Mouse (Mus musculus) forebrain, embryonic 13.5 days (tissue): ENCODE measurements around the gene Cdsn. TPM values are rescaled to one million over a fixed set of nuclear protein-coding genes. Genes with fewer than 3 reads are reported as not detected.
"Not testable (repeated sequence)": the region's sequence is repeated elsewhere in the genome, so short reads cannot be mapped to it uniquely, and the experiment has no call there.

Experiments
- ATAC-seq: fragments of 200-750 bp; cut with Nextera tagmentation; 2 replicates; pipeline ENCODE4 v1.8.0; 2017
- H3K27ac ChIP-seq: fragments of 300-500 bp; sonication (generic); 2 replicates; pipeline ENCODE4 v1.5.1; 2015; ENCODE audit warnings: inconsistent platforms, mild to moderate bottlenecking, moderate library complexity
- H3K27me3 ChIP-seq: fragments of 300-500 bp; sonication (generic); 2 replicates; pipeline ENCODE4 v1.6.1; 2015; ENCODE audit warnings: mild to moderate bottlenecking, inconsistent platforms
- H3K36me3 ChIP-seq: fragments of 300-500 bp; sonication (generic); 2 replicates; pipeline ENCODE4 v1.6.1; 2015; ENCODE audit warnings: mild to moderate bottlenecking, inconsistent platforms; ENCODE audit not compliant: poor library complexity, severe bottlenecking
- H3K4me1 ChIP-seq: fragments of 300-500 bp; sonication (generic); 2 replicates; pipeline ENCODE4 v1.6.1; 2015; ENCODE audit warnings: inconsistent platforms
- H3K4me2 ChIP-seq: fragments of 300-500 bp; sonication (generic); 2 replicates; pipeline ENCODE4 v1.6.1; 2015; ENCODE audit warnings: inconsistent platforms, mild to moderate bottlenecking, moderate library complexity
- H3K4me3 ChIP-seq: fragments of 300-500 bp; sonication (generic); 2 replicates; pipeline ENCODE4 v1.5.1; 2015; ENCODE audit warnings: mild to moderate bottlenecking, inconsistent platforms
- H3K9ac ChIP-seq: fragments of 300-500 bp; sonication (generic); 2 replicates; pipeline ENCODE4 v1.6.1; 2015; ENCODE audit warnings: mild to moderate bottlenecking, inconsistent platforms
- H3K9me3 ChIP-seq: fragments of 300-500 bp; sonication (generic); replicated peaks from 2 replicates; pipeline ENCODE4 v1.6.1; 2016; ENCODE audit warnings: inconsistent platforms
- WGBS: fragments of 180-500 bp; shearing (Covaris S2); methylation state at CpG from one replicate; pipeline ENCODE4 v1.1.7; 2015; 5-methylcytosine and 5-hydroxymethylcytosine counted together
- polyA plus RNA-seq: library from polyadenylated mRNA; unstranded; fragments of >200 nt; fragmentation: Nextera tagmentation; extraction: Ambion mirVana; gene quantifications from 2 replicates; pipeline ENCODE4 v1.2.1, GENCODE M21; 2015

Cdsn gene
- not detected in 2 replicates for polyA plus RNA-seq

DNA sequence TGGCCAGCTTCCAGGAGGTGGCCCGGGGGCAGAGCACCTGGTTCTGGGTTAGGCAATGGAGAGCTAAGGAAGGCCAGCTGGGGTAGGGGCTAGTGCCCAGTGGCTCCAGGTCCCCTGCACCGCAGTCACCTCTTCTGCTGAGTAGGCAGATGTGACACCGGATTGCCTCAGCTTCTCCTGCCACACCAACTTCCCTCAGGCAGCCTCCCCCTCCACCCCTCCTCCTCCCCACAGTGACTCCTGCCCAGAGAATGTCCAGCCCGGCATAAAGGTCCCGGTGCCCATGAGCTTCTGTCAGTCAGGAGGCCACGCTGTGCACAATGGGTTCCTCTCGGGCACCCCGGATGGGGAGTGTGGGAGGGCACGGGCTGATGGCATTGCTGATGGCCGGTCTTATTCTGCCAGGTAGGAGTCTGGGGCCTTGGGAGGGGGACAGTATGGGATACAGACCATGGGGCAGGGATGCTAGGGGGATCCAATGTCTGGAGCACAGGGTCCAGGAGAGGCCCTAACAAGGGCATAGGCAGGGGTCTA, at the start of gene Cdsn:
TSS of gene Cdsn (plus strand) at position 248 of the 534 bp plus-strand sequence.
- Histone ChIP-seq H3K9me3 (no peaks in the 10 kb centered on the region), H3K27me3 (0 out of 2 replicates have a peak, but pooled peaks cover 3% of the 10 kb centered on the region), H3K4me2 (no peak within 1 kb of the TSS), H3K36me3 (no peaks in the 10 kb centered on the region), H3K27ac (no peak within 1 kb of the TSS), H3K9ac (no peak within 1 kb of the TSS), H3K4me3 (no peak within 1 kb of the TSS), H3K4me1 (peaks cover 8% of the 10 kb centered on the region; the same call in 1 of the 2 replicates)
- 73% methylated on average over 10 of the region's 10 CpGs for WGBS
- ATAC-seq, result no peak

- H3K9me3 ChIP-seq, result no peaks in the 10 kb centered on the region
- no peak overlapping the region for H3K4me2 ChIP-seq
- no peak overlapping the region for H3K9ac ChIP-seq
- no peak for ATAC-seq
- peaks cover 34% of the 10 kb centered on the region for H3K27me3 ChIP-seq
- H3K4me3 ChIP-seq, result no peak overlapping the region
- H3K4me1 ChIP-seq, result no peaks in the 10 kb centered on the region
- 4% methylated on average over 6 of the region's 6 CpGs for WGBS
- H3K27ac ChIP-seq, result no peak overlapping the region
- H3K36me3 ChIP-seq, result no peaks in the 10 kb centered on the region
Measured at GRCm38 (mm10) chr17:35502226-35502625, 49.7 kb upstream of the Cdsn start.

DNA sequence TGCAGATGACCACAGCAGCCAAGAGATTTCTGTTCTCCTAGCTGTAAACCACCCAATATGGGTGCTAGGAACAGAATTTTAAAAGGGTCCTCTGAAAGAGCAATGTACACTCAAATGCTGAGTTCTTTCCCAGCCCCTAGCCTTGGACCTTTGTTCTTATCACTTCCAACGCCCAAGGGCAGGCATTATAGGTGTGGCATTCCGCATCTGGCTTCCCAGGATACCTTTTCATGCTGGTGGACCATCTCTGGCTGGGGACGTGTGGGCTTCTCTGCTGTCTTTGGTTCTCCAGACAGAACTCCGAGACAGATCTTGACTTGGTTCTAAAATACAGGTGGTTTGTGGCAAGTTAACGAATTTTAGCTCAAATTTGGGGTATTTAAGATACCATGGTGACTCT, 49.2 kb upstream of the Cdsn start:
- WGBS, result 50% methylated on average over 5 of the region's 5 CpGs
- no peaks in the 10 kb centered on the region for H3K4me1 ChIP-seq

GRCm38 (mm10) chr17:35503849-35504248, 48.1 kb upstream of the Cdsn start:
- Histone ChIP-seq H3K27me3 (peaks cover 47% of the 10 kb centered on the region), H3K4me2 (no peak overlapping the region), H3K9ac (no peak overlapping the region), H3K9me3 (no peaks in the 10 kb centered on the region), H3K27ac (no peak overlapping the region), H3K4me3 (no peak overlapping the region), H3K4me1 (no peaks in the 10 kb centered on the region), H3K36me3 (no peaks in the 10 kb centered on the region)
- no peak for ATAC-seq
- WGBS, result 15% methylated on average over 5 of the region's 5 CpGs

More for the DNA sequence above, 49.2 kb upstream of the Cdsn start:
- peaks cover 39% of the 10 kb centered on the region for H3K27me3 ChIP-seq
- H3K4me2 ChIP-seq, result no peak overlapping the region
- H3K9me3 ChIP-seq, result no peaks in the 10 kb centered on the region
- H3K4me3 ChIP-seq, result no peak overlapping the region
- H3K36me3 ChIP-seq, result no peaks in the 10 kb centered on the region
- H3K9ac ChIP-seq, result no peak overlapping the region
- ATAC-seq, result no peak
- H3K27ac ChIP-seq, result no peak overlapping the region

DNA sequence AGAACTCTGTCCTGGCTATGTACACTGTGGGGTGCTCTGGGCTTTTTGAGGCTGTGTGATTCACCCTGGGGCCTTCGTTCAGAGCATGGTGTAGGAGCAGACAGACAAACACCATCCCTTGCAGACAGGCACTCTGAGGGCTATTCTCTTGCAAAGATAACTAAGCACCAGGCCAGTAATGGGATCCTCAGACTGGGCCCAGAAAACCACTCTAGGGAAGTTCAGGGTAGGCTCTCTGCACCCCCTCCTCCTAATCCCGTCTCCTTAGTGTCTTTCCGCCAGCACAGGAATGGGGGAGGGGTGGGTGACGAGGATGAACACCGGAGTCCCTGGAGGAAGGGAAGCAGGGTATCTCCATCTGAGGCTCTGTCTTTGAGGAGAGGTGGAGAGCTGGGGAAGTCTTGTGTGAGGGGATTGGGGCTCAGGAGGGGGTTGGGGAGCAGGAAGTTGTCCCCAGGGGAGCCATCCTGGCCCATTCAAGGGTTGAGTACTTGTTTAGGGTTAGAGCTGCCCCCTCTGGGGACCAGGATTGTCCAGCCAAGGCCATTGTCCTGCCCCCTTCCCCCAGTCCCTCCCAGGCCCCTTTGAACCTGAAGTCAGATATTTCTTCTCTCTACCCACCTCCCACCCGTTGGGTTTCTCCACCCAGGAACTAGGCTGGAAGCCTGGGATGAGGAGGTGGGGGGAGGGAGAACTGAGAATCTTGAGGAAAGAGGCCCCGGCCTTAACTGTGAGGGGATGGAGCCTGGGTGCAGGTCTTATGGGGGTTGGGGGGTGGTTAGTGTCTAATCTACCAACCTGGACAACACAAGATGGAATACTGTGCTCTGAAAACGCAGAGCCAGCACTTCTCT, 47.1 kb upstream of the Cdsn start:
- WGBS, result 15% methylated on average over 8 of the region's 8 CpGs
- Histone ChIP-seq H3K27me3 (peaks cover 52% of the 10 kb centered on the region), H3K36me3 (no peaks in the 10 kb centered on the region), H3K9me3 (no peaks in the 10 kb centered on the region), H3K9ac (0 out of 2 replicates have a peak overlapping the region, but pooled peaks have one; percentile 18), H3K27ac (no peak overlapping the region), H3K4me1 (no peaks in the 10 kb centered on the region), H3K4me2 (no peak overlapping the region), H3K4me3 (no peak overlapping the region)
- no peak for ATAC-seq

GRCm38 (mm10) chr17:35505776-35506175, 46.2 kb upstream of the Cdsn start, which contains the start of gene Pou5f1:
Pou5f1 (plus strand) TSS chr17:35506018.
- Histone ChIP-seq H3K9me3 (no peaks in the 10 kb centered on the region), H3K27me3 (peaks cover 52% of the 10 kb centered on the region), H3K4me2 (no peak within 1 kb of the TSS), H3K4me3 (no peak within 1 kb of the TSS), H3K4me1 (no peaks in the 10 kb centered on the region), H3K36me3 (no peaks in the 10 kb centered on the region), H3K27ac (no peak within 1 kb of the TSS), H3K9ac (no peak within 1 kb of the TSS; the same call in 1 of the 2 replicates)
- no peak for ATAC-seq
- WGBS, result 26% methylated on average over 12 of the region's 13 CpGs

DNA sequence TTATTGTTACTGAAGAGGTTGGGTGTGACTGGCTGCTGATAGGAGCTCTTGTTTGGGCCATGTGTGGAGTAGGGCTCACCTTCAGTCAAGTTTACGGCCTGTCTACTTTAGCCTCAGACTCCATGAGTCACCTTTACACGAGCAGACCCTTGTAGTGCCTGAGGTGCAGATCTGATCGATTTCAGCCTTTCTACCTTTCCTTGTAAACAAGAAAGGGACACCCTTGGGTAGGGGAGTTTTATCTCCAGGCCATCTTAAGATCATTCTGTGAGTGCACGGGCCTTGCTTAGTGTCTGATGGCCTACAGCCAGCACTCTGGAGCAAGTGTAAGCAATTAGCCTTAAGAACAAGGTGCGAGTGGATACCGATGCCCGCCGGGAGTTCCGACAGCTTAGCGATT, 45.0 kb upstream of the Cdsn start:
- ATAC-seq, result no peak
- 10% methylated on average over 10 of the region's 10 CpGs for WGBS
- Histone ChIP-seq H3K4me1 (no peaks in the 10 kb centered on the region), H3K36me3 (no peaks in the 10 kb centered on the region), H3K9me3 (no peaks in the 10 kb centered on the region), H3K4me2 (no peak overlapping the region), H3K27ac (no peak overlapping the region), H3K4me3 (no peak overlapping the region), H3K9ac (no peak overlapping the region), H3K27me3 (peaks cover 52% of the 10 kb centered on the region)

- H3K4me2 ChIP-seq, result no peak overlapping the region
- peaks cover 51% of the 10 kb centered on the region for H3K27me3 ChIP-seq
- no peak overlapping the region for H3K9ac ChIP-seq
- 26% methylated on average over 13 of the region's 13 CpGs for WGBS
- H3K27ac ChIP-seq, result no peak overlapping the region
- no peak for ATAC-seq
- no peaks in the 10 kb centered on the region for H3K9me3 ChIP-seq
- H3K4me1 ChIP-seq, result no peaks in the 10 kb centered on the region
- no peaks in the 10 kb centered on the region for H3K36me3 ChIP-seq
- H3K4me3 ChIP-seq, result no peak overlapping the region
Measured at GRCm38 (mm10) chr17:35507556-35508260, 44.2 kb upstream of the Cdsn start.

- not testable (repeated sequence) for H3K9ac ChIP-seq, ATAC-seq, H3K4me3 ChIP-seq, H3K9me3 ChIP-seq, H3K4me1 ChIP-seq, H3K36me3 ChIP-seq, H3K27ac ChIP-seq, H3K4me2 ChIP-seq
- peaks cover 49% of the 10 kb centered on the region for H3K27me3 ChIP-seq
- WGBS, result 54% methylated on average over 5 of the region's 5 CpGs
Measured at GRCm38 (mm10) chr17:35508279-35508678, 43.6 kb upstream of the Cdsn start.

GRCm38 (mm10) chr17:35509284-35509683, 42.6 kb upstream of the Cdsn start:
- no peak overlapping the region for H3K27ac ChIP-seq
- WGBS, result 26% methylated on average over 8 of the region's 8 CpGs
- H3K4me2 ChIP-seq, result no peak overlapping the region
- H3K27me3 ChIP-seq, result peaks cover 47% of the 10 kb centered on the region
- no peak overlapping the region for H3K9ac ChIP-seq
- H3K36me3 ChIP-seq, result 0 out of 2 replicates have a peak, but pooled peaks cover 2% of the 10 kb centered on the region
- H3K4me1 ChIP-seq, result peaks cover 3% of the 10 kb centered on the region
- no peaks in the 10 kb centered on the region for H3K9me3 ChIP-seq
- no peak overlapping the region for H3K4me3 ChIP-seq
- ATAC-seq, result 0 out of 2 replicates have a peak, but pooled peaks have one; percentile 13

- H3K9ac ChIP-seq, result no peak overlapping the region
- peak overlapping the region; percentile 72 for H3K4me2 ChIP-seq
- no peak for ATAC-seq
- H3K27me3 ChIP-seq, result peaks cover 9% of the 10 kb centered on the region; the same call in 1 of the 2 replicates
- H3K27ac ChIP-seq, result no peak overlapping the region
- 0 out of 2 replicates have a peak, but pooled peaks cover 2% of the 10 kb centered on the region for H3K36me3 ChIP-seq
- H3K4me3 ChIP-seq, result no peak overlapping the region
- H3K9me3 ChIP-seq, result no peaks in the 10 kb centered on the region
- 92% methylated on average over 7 of the region's 7 CpGs for WGBS
- peaks cover 32% of the 10 kb centered on the region for H3K4me1 ChIP-seq
Measured at GRCm38 (mm10) chr17:35512916-35513626, 38.9 kb upstream of the Cdsn start.
